Mouse (Mus musculus): Measurements from ENCODE around the gene Mnx1.
A peak's percentile ranks its signal among the peaks of the same experiment; 100 is the strongest.
"Not testable (repeated sequence)": the region's sequence is repeated elsewhere in the genome, so short reads cannot be mapped to it uniquely, and the experiment has no call there.

The Mnx1 gene

GRCm38 (mm10) chr5:29469501-29469900, 8.8 kb downstream of the Mnx1 start:
- DNase-seq (ENCODE audit: low spot score in 2 of 2) = no peak

GRCm38 (mm10) chr5:29468351-29469065, 9.8 kb downstream of the Mnx1 start:
- DNase-seq (ENCODE audit: low spot score in 2 of 2) = no peak

GRCm38 (mm10) chr5:29467489-29468350, 10.6 kb downstream of the Mnx1 start:
- no peak for DNase-seq (ENCODE audit: low spot score in 2 of 2)

- DNase-seq (ENCODE audit: low spot score in 2 of 2) = no peak
Observed at GRCm38 (mm10) chr5:29462943-29463686, 15.2 kb downstream of the Mnx1 start.

GRCm38 (mm10) chr5:29456895-29457656, 21.2 kb downstream of the Mnx1 start:
- DNase-seq (ENCODE audit: low spot score in 2 of 2) = no peak

GRCm38 (mm10) chr5:29452352-29452751, 25.9 kb downstream of the Mnx1 start:
- DNase-seq (ENCODE audit: low spot score in 2 of 2) = no peak

- no peak for DNase-seq (ENCODE audit: low spot score in 2 of 2)
Observed at GRCm38 (mm10) chr5:29445275-29445674, 33.0 kb downstream of the Mnx1 start.

- not testable (repeated sequence) for DNase-seq (ENCODE audit: low spot score in 2 of 2)
Observed at GRCm38 (mm10) chr5:29436728-29437127, 41.5 kb downstream of the Mnx1 start.

GRCm38 (mm10) chr5:29435491-29435890, 42.8 kb downstream of the Mnx1 start:
- no peak for DNase-seq (ENCODE audit: low spot score in 2 of 2)

GRCm38 (mm10) chr5:29434872-29435358, 43.4 kb downstream of the Mnx1 start:
- DNase-seq (ENCODE audit: low spot score in 2 of 2) = peak in 1 of 2 experiments; percentile 28

GRCm38 (mm10) chr5:29434228-29434871, 43.9 kb downstream of the Mnx1 start, which contains the start of gene Nom1:
TSS of gene Nom1 (plus strand) at chr5:29434664.
- DNase-seq (ENCODE audit: low spot score in 2 of 2) = peak; percentile 82 to 84

GRCm38 (mm10) chr5:29423330-29423729, 54.9 kb downstream of the Mnx1 start:
- not testable (repeated sequence) for DNase-seq (ENCODE audit: low spot score in 2 of 2)

Measured in urinary bladder, postnatal 4 days (tissue).